Mouse (Mus musculus) liver, embryonic 16.5 days (tissue): ENCODE results near the gene Gm21936. TPM values are rescaled to one million over a fixed set of nuclear protein-coding genes. Genes with fewer than 3 reads are reported as not detected.
"Not testable (repeated sequence)": the region's sequence is repeated elsewhere in the genome, so short reads cannot be mapped to it uniquely, and the experiment has no call there.

Experiments
- ATAC-seq: fragments of 200-750 bp; cut with Nextera tagmentation; 2 replicates; pipeline ENCODE4 v1.8.0; 2017; ENCODE audit warnings: low read depth, mild to moderate bottlenecking, moderate number of reproducible peaks, moderate library complexity
- H3K27ac ChIP-seq: fragments of 300-500 bp; sonication (generic); 2 replicates; pipeline ENCODE4 v1.5.1; 2014; ENCODE audit warnings: mild to moderate bottlenecking, low read length
- H3K27me3 ChIP-seq: fragments of 300-500 bp; sonication (generic); 2 replicates; pipeline ENCODE4 v1.6.1; 2014; ENCODE audit warnings: low read depth, low read length, mixed read lengths; ENCODE audit not compliant: control insufficient read depth, insufficient read depth
- H3K36me3 ChIP-seq: fragments of 300-500 bp; sonication (generic); 2 replicates; pipeline ENCODE4 v1.6.1; 2014; ENCODE audit warnings: mild to moderate bottlenecking; ENCODE audit not compliant: control insufficient read depth, insufficient read depth
- H3K4me1 ChIP-seq: fragments of 300-500 bp; sonication (generic); 2 replicates; pipeline ENCODE4 v1.6.1; 2014; ENCODE audit warnings: low read depth, low read length, mixed read lengths; ENCODE audit not compliant: control insufficient read depth
- H3K4me2 ChIP-seq: fragments of 300-500 bp; sonication (generic); 2 replicates; pipeline ENCODE4 v1.6.1; 2014; ENCODE audit warnings: low read depth, low read length, mixed read lengths
- H3K4me3 ChIP-seq: fragments of 300-500 bp; sonication (generic); 2 replicates; pipeline ENCODE4 v1.5.1; 2014; ENCODE audit warnings: low read depth, mild to moderate bottlenecking, low read length
- H3K9ac ChIP-seq: fragments of 300-500 bp; sonication (generic); 2 replicates; pipeline ENCODE4 v1.6.1; 2014; ENCODE audit warnings: low read depth, low read length
- H3K9me3 ChIP-seq: fragments of 300-500 bp; sonication (generic); replicated peaks from 2 replicates; pipeline ENCODE4 v1.6.1; 2016; ENCODE audit warnings: low read length; ENCODE audit not compliant: control insufficient read depth
- WGBS: fragments of 180-500 bp; shearing (Covaris S2); extraction: QIAGEN DNeasy Blood & Tissue Kit; methylation state at CpG from one replicate; pipeline ENCODE4 v1.1.7; 2014; ENCODE audit not compliant: insufficient replicate concordance; 5-methylcytosine and 5-hydroxymethylcytosine counted together
- polyA plus RNA-seq: library from polyadenylated mRNA; unstranded; fragments of >200 nt; fragmentation: Nextera tagmentation; extraction: Ambion mirVana; gene quantifications from 2 replicates; pipeline ENCODE4 v1.2.1, GENCODE M21; 2015

Gm21936 gene
- polyA plus RNA-seq = not detected in 2 replicates

GRCm38 (mm10) chr12:87795212-87795611 lies at the start of gene Gm21936:
Gm21936 (plus strand) TSS chr12:87795512.
- not testable (repeated sequence) for H3K4me2 ChIP-seq, H3K4me1 ChIP-seq, ATAC-seq, H3K27ac ChIP-seq, H3K36me3 ChIP-seq, H3K4me3 ChIP-seq, H3K9ac ChIP-seq, H3K27me3 ChIP-seq, H3K9me3 ChIP-seq
- 50% methylated on average over 1 of the region's 1 CpGs for WGBS

GRCm38 (mm10) chr12:87775655-87776054 lies 19.7 kb upstream of the Gm21936 start, which contains the start of gene Gm21319:
Gm21319 (minus strand) TSS chr12:87775755.
- not testable (repeated sequence) for H3K36me3 ChIP-seq, H3K9ac ChIP-seq, H3K27ac ChIP-seq, H3K4me1 ChIP-seq, H3K4me3 ChIP-seq, H3K27me3 ChIP-seq, ATAC-seq, H3K9me3 ChIP-seq, H3K4me2 ChIP-seq
- WGBS = 65% methylated on average over 4 of the region's 4 CpGs

GRCm38 (mm10) chr12:87797971-87798370 lies 2.7 kb downstream of the Gm21936 start:
- H3K36me3 ChIP-seq, H3K4me3 ChIP-seq, H3K9ac ChIP-seq, H3K4me1 ChIP-seq, H3K4me2 ChIP-seq, H3K27me3 ChIP-seq, H3K9me3 ChIP-seq, ATAC-seq, H3K27ac ChIP-seq: not testable (repeated sequence)
- 71% methylated on average over 5 of the region's 5 CpGs for WGBS

- not testable (repeated sequence) for H3K27me3 ChIP-seq, H3K9me3 ChIP-seq, H3K27ac ChIP-seq, H3K36me3 ChIP-seq, H3K4me2 ChIP-seq, H3K9ac ChIP-seq, H3K4me1 ChIP-seq, H3K4me3 ChIP-seq, ATAC-seq
- WGBS = 57% methylated on average over 5 of the region's 6 CpGs
Observed at GRCm38 (mm10) chr12:87816277-87816676, 21.0 kb downstream of the Gm21936 start, which contains the start of gene BB287469. BB287469 (plus strand) TSS chr12:87816577.

GRCm38 (mm10) chr12:87842239-87842638 lies 46.9 kb downstream of the Gm21936 start, which contains the start of gene Gm2001:
Gm2001 (minus strand) TSS chr12:87842339.
- not testable (repeated sequence) for H3K4me3 ChIP-seq, H3K9ac ChIP-seq, H3K27ac ChIP-seq, H3K4me2 ChIP-seq, H3K4me1 ChIP-seq, H3K36me3 ChIP-seq, ATAC-seq, H3K9me3 ChIP-seq, H3K27me3 ChIP-seq
- 37% methylated on average over 1 of the region's 2 CpGs for WGBS

Other genes starting within 250 kb of the Gm21936 start
- not detected in 2 replicates for gene Oog1, start 192.8 kb upstream of the Gm21936 start, polyA plus RNA-seq
- gene Gm4027, start 176.6 kb upstream of the Gm21936 start, polyA plus RNA-seq = not detected in 2 replicates
- gene Gm16381, start 150.9 kb upstream of the Gm21936 start, polyA plus RNA-seq = not detected in 2 replicates
- not detected in 2 replicates for gene Gm21319, start 19.8 kb upstream of the Gm21936 start, polyA plus RNA-seq
- 0.26 TPM in 1 of 2 replicates, not detected in the other for gene BB287469, start 21.1 kb downstream of the Gm21936 start, polyA plus RNA-seq
- gene Gm2001, start 46.8 kb downstream of the Gm21936 start, polyA plus RNA-seq = not detected in 2 replicates
- gene Gm2016, start 78.6 kb downstream of the Gm21936 start, polyA plus RNA-seq = not detected in 2 replicates
- not detected in 2 replicates for gene Gm2022, start 99.9 kb downstream of the Gm21936 start, polyA plus RNA-seq
- gene Gm2035, start 124.3 kb downstream of the Gm21936 start, polyA plus RNA-seq = not detected in 2 replicates
- gene Gm2042, start 158.6 kb downstream of the Gm21936 start, polyA plus RNA-seq = not detected in 2 replicates
- not detected in 2 replicates for gene Gm2075, start 216.3 kb downstream of the Gm21936 start, polyA plus RNA-seq
- gene Gm6803, start 223.3 kb downstream of the Gm21936 start, polyA plus RNA-seq = not detected in 2 replicates
- not detected in 2 replicates for gene Gm2056, start 231.5 kb downstream of the Gm21936 start, polyA plus RNA-seq